Mouse (Mus musculus): ENCODE results near the gene Ano7. TPM values are rescaled to one million over a fixed set of nuclear protein-coding genes. Genes with fewer than 3 reads are reported as not detected.

Ano7 gene
- total and polyA plus RNA-seq, 3 experiments, result 0.03 TPM; not detected in 2

DNA sequence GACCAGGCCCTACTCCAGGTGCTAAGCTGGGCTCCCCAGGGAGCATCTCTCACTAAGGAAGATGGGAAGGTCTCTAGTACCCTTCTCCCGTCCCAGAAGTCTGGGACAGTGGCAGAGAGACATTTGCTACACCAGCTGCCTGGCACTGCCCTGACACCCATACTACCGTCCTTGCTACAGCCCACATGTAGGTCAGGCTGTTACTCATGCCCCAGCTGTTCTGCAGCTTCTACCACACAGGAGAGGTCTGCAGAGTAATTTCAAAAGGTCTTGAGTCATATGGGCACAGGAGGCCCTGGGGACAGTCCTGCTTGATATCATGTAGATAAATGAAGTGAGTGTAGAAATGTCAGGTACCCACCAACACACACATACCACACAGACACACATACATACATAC lies 15.2 kb downstream of the Ano7 start:
- Histone ChIP-seq H3K4me3 (ENCODE audit: control insufficient read depth in 1 of 2, insufficient read depth in 1 of 2, low read depth in 2 of 2, low read length in 2 of 2) (no peak overlapping the region), H3K36me3 (ENCODE audit: control insufficient read depth in 1 of 2, insufficient read depth in 2 of 2, low read length in 2 of 2) (no peaks in the 10 kb centered on the region), H3K9ac (ENCODE audit: control insufficient read depth, low read depth, low read length, poor library complexity, severe bottlenecking) (no peak overlapping the region), H3K4me1 (ENCODE audit: control insufficient read depth in 1 of 2, insufficient read depth in 2 of 2, low read length in 2 of 2) (0 out of 4 replicates have a peak, but pooled peaks cover 0 to 3% of the 10 kb centered on the region in 2 experiments), H3K79me2 (ENCODE audit: control insufficient read depth, insufficient read depth, low read length, poor library complexity) (no peaks in the 10 kb centered on the region), H3K27me3 (ENCODE audit: control insufficient read depth in 1 of 2, insufficient read depth in 2 of 2, low read length in 2 of 2) (0 out of 4 replicates have a peak, but pooled peaks cover 0 to 1% of the 10 kb centered on the region in 2 experiments), H3K9me3 (replicated peaks; ENCODE audit: insufficient read depth, low read length) (no peaks in the 10 kb centered on the region), H3K27ac (ENCODE audit: control insufficient read depth, low read depth, low read length) (no peak overlapping the region)
- TF ChIP-seq ETS1 (IDR thresholded peaks at IDR 0.05; ENCODE audit: low read depth, low read length), result no peak
- no peak for TF ChIP-seq BHLHE40 (IDR thresholded peaks at IDR 0.05; ENCODE audit: borderline replicate concordance, low read depth, low read length)
- no peak for TF ChIP-seq MAZ (IDR thresholded peaks at IDR 0.05; ENCODE audit: low read depth, low read length)
- TF ChIP-seq TBP (IDR thresholded peaks at IDR 0.05; ENCODE audit: low read depth, low read length), result no peak
- no peak for TF ChIP-seq ELF1 (IDR thresholded peaks at IDR 0.05; ENCODE audit: low read depth, low read length)
- no peak for TF ChIP-seq HCFC1 (IDR thresholded peaks at IDR 0.05; ENCODE audit: low read depth, low read length)
- TF ChIP-seq MXI1 (IDR thresholded peaks at IDR 0.05; ENCODE audit: low read depth, low read length), result no peak
- TF ChIP-seq RAD21 (IDR thresholded peaks at IDR 0.05; ENCODE audit: low read depth, low read length), result no peak
- TF ChIP-seq ZNF384 (IDR thresholded peaks at IDR 0.05; ENCODE audit: low read depth, low read length), result no peak
- TF ChIP-seq POLR2AphosphoS2 (IDR thresholded peaks at IDR 0.05; ENCODE audit: low read length), result no peak
- no peak for DNase-seq (ENCODE audit: low read depth, low spot score)

DNA sequence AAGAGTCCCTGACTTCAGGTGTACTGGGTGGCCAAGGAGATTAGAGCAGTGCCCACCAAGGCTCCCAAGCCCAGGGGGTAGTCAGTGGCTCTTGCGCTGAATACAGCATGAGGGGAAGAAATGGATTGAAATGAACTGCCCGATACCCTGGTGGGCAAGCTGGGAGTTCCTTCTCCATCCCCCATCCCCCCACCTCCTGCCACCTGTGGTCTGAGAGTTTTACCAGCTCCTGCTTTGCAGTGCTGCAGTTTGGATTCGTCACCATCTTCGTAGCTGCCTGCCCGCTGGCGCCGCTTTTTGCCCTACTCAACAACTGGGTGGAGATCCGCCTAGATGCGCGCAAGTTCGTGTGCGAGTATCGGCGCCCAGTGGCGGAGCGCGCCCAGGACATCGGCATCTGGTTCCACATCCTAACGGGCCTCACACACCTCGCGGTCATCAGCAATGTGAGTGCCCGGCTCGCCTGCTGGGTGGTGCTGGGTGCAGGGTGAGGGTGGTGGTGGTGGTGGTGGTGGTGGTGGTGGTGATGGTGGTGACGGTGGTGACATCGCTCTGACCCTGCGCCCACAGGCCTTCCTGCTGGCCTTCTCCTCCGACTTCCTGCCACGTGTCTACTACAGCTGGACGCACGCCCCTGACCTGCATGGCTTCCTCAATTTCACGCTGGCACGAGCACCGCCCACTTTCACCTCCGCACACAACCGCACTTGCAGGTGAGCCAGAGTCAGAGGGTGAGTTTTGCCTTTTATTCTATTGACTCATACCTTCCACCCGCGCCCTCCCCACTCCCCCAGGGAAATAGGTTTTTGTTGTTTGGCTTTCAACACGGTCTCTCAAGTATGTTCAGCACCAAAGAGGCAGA lies 27.7 kb downstream of the Ano7 start:
- Histone ChIP-seq H3K36me3 (ENCODE audit: control insufficient read depth in 1 of 2, insufficient read depth in 2 of 2, low read length in 2 of 2) (peaks cover 0 to 2% of the 10 kb centered on the region in 2 experiments; a peak in 3 of 4 replicates), H3K27ac (ENCODE audit: control insufficient read depth, low read depth, low read length) (no peak overlapping the region), H3K79me2 (ENCODE audit: control insufficient read depth, insufficient read depth, low read length, poor library complexity) (no peaks in the 10 kb centered on the region), H3K9ac (ENCODE audit: control insufficient read depth, low read depth, low read length, poor library complexity, severe bottlenecking) (no peak overlapping the region), H3K27me3 (ENCODE audit: control insufficient read depth in 1 of 2, insufficient read depth in 2 of 2, low read length in 2 of 2) (no peaks in the 10 kb centered on the region; a peak in 1 of 4 replicates), H3K4me1 (ENCODE audit: control insufficient read depth in 1 of 2, insufficient read depth in 2 of 2, low read length in 2 of 2) (peaks cover 0 to 2% of the 10 kb centered on the region in 2 experiments; a peak in 1 of 4 replicates), H3K4me3 (ENCODE audit: control insufficient read depth in 1 of 2, insufficient read depth in 1 of 2, low read depth in 2 of 2, low read length in 2 of 2) (no peak overlapping the region), H3K9me3 (replicated peaks; ENCODE audit: insufficient read depth, low read length) (no peaks in the 10 kb centered on the region)
- DNase-seq (ENCODE audit: low read depth, low spot score), result no peak
- TF ChIP-seq EP300 (IDR thresholded peaks at IDR 0.05; ENCODE audit: low read depth in 1 of 2, low read length in 2 of 2), result no peak
- no peak for TF ChIP-seq POLR2A (IDR thresholded peaks at IDR 0.05; ENCODE audit: control insufficient read depth in 1 of 2, insufficient read depth in 1 of 2, low read depth in 1 of 2, low read length in 2 of 2, poor library complexity in 1 of 2)
- TF ChIP-seq MEF2A (IDR thresholded peaks at IDR 0.05; ENCODE audit: extremely low read depth, insufficient replicate concordance, low read depth, low read length, poor library complexity, severe bottlenecking), result no peak
- no peak for TF ChIP-seq MYB (IDR thresholded peaks at IDR 0.05; ENCODE audit: low read depth, low read length)
- TF ChIP-seq CHD2 (IDR thresholded peaks at IDR 0.05; ENCODE audit: low read length), result no peak
- TF ChIP-seq SIN3A (IDR thresholded peaks at IDR 0.05; ENCODE audit: low read length), result no peak
- TF ChIP-seq MAX (IDR thresholded peaks at IDR 0.05; ENCODE audit: low read length), result no peak
- TF ChIP-seq HCFC1 (IDR thresholded peaks at IDR 0.05; ENCODE audit: low read depth, low read length), result no peak
- TF ChIP-seq MXI1 (IDR thresholded peaks at IDR 0.05; ENCODE audit: low read depth, low read length), result no peak
- no peak for TF ChIP-seq ZMIZ1 (IDR thresholded peaks at IDR 0.05; ENCODE audit: low read depth, low read length)
- no peak for TF ChIP-seq NRF1 (IDR thresholded peaks at IDR 0.05; ENCODE audit: insufficient read depth, low read depth, low read length, poor library complexity, severe bottlenecking)

Measured in MEL (cell line).